Mouse (Mus musculus): Measurements from ENCODE around the gene Acbd6. TPM values are rescaled to one million over a fixed set of nuclear protein-coding genes. Genes with fewer than 3 reads are reported as not detected.

Gene Acbd6
- total and polyA plus RNA-seq, 2 experiments from 2014 or later, result 114 to 128 TPM

- no peaks in the 10 kb centered on the region for H3K9me3 ChIP-seq (ENCODE audit: low read length)
- DNase-seq (ENCODE audit: low spot score) (peak; percentile 75), ATAC-seq (ENCODE audit: low FRiP score) (no peak)
- H3K4me3 ChIP-seq (ENCODE audit: low read depth, low read length), result no peak overlapping the region
- 77% methylated on average over 19 of the region's 19 CpGs for WGBS
- no peak overlapping the region for H3K27ac ChIP-seq (ENCODE audit: low read depth, low read length)
- no peak overlapping the region for H3K9ac ChIP-seq (replicated peaks; ENCODE audit: low read length, poor library complexity, severe bottlenecking)
- no peak for TF ChIP-seq CTCF (IDR thresholded peaks at IDR 0.05)
- H3K4me1 ChIP-seq (ENCODE audit: insufficient read depth, low read length), result peaks cover 3% of the 10 kb centered on the region; the same call in 1 of the 2 replicates
- no peaks in the 10 kb centered on the region for H3K27me3 ChIP-seq (ENCODE audit: insufficient read depth, low read length)
- H3K36me3 ChIP-seq (ENCODE audit: insufficient read depth, low read length), result no peaks in the 10 kb centered on the region
- no peak overlapping the region for H3K4me2 ChIP-seq (ENCODE audit: low read depth, low read length, poor library complexity, severe bottlenecking)
Measured at GRCm38 (mm10) chr1:155529120-155529963, 28.6 kb upstream of the Acbd6 start.

GRCm38 (mm10) chr1:155530561-155531457, 27.1 kb upstream of the Acbd6 start:
- Histone ChIP-seq H3K36me3 (ENCODE audit: insufficient read depth, low read length) (no peaks in the 10 kb centered on the region), H3K9ac (replicated peaks; ENCODE audit: low read length, poor library complexity, severe bottlenecking) (no peak overlapping the region), H3K27ac (ENCODE audit: low read depth, low read length) (no peak overlapping the region), H3K27me3 (ENCODE audit: insufficient read depth, low read length) (no peaks in the 10 kb centered on the region), H3K4me2 (ENCODE audit: low read depth, low read length, poor library complexity, severe bottlenecking) (no peak overlapping the region), H3K4me1 (ENCODE audit: insufficient read depth, low read length) (peaks cover 3% of the 10 kb centered on the region; the same call in 1 of the 2 replicates), H3K4me3 (ENCODE audit: low read depth, low read length) (no peak overlapping the region), H3K9me3 (ENCODE audit: low read length) (no peaks in the 10 kb centered on the region)
- ATAC-seq (ENCODE audit: low FRiP score), result no peak
- no peak for DNase-seq (ENCODE audit: low spot score)
- WGBS, result 47% methylated on average over 21 of the region's 21 CpGs
- TF ChIP-seq CTCF (IDR thresholded peaks at IDR 0.05), result no peak

GRCm38 (mm10) chr1:155532396-155532795, 25.5 kb upstream of the Acbd6 start:
- no peak for ATAC-seq (ENCODE audit: low FRiP score)
- H3K4me3 ChIP-seq (ENCODE audit: low read depth, low read length), result no peak overlapping the region
- peaks cover 3% of the 10 kb centered on the region; the same call in 1 of the 2 replicates for H3K4me1 ChIP-seq (ENCODE audit: insufficient read depth, low read length)
- 94% methylated on average over 5 of the region's 5 CpGs for WGBS
- TF ChIP-seq CTCF (IDR thresholded peaks at IDR 0.05), result no peak
- H3K9ac ChIP-seq (replicated peaks; ENCODE audit: low read length, poor library complexity, severe bottlenecking), result no peak overlapping the region
- H3K9me3 ChIP-seq (ENCODE audit: low read length), result no peaks in the 10 kb centered on the region
- H3K36me3 ChIP-seq (ENCODE audit: insufficient read depth, low read length), result no peaks in the 10 kb centered on the region
- H3K4me2 ChIP-seq (ENCODE audit: low read depth, low read length, poor library complexity, severe bottlenecking), result no peak overlapping the region
- DNase-seq (ENCODE audit: low spot score), result no peak
- no peaks in the 10 kb centered on the region for H3K27me3 ChIP-seq (ENCODE audit: insufficient read depth, low read length)
- no peak overlapping the region for H3K27ac ChIP-seq (ENCODE audit: low read depth, low read length)

DNA sequence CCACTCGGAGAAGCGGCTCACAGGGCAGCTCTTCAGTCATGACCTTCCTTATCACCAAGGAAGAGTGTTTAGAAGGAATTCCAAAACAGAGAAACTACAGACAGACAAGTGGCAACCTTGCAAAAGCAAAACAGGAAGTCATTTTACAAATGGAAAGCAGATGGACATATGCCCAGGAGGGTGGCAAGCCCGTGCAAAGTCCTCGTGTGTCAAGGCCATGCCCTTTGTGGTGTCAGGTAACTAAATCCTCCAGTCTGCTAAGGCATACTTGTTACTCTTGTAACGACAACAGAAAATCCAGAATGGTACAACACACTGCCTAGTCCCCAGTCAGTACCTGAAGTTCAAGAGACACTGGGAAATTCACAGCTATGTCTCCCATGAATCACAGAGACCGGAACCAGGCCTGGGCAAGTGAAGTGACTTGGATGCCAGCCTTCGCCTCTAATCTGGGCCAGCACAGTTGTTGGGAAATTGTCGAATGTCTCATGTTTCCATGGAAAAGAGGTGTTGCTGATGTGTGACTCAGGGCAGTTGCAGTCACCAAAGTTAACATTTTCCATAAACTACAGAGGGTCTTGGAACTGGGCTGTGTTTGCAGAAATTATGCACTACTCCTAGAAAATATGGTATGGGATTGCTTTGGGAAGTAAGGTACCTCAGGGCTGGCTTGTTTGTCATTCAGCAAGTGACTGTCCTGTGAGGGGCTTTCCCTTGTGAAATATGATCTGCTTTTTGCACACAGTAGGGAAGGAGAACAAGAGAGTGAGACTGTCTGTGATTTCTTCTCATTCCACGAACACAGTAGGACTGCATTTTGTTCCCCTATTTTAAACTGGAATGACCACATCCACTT, 24.9 kb upstream of the Acbd6 start:
- Histone ChIP-seq H3K9me3 (ENCODE audit: low read length) (no peaks in the 10 kb centered on the region), H3K4me1 (ENCODE audit: insufficient read depth, low read length) (peaks cover 3% of the 10 kb centered on the region; the same call in 1 of the 2 replicates), H3K27ac (ENCODE audit: low read depth, low read length) (no peak overlapping the region), H3K4me2 (ENCODE audit: low read depth, low read length, poor library complexity, severe bottlenecking) (no peak overlapping the region), H3K4me3 (ENCODE audit: low read depth, low read length) (no peak overlapping the region), H3K36me3 (ENCODE audit: insufficient read depth, low read length) (no peaks in the 10 kb centered on the region), H3K9ac (replicated peaks; ENCODE audit: low read length, poor library complexity, severe bottlenecking) (no peak overlapping the region), H3K27me3 (ENCODE audit: insufficient read depth, low read length) (no peaks in the 10 kb centered on the region)
- no peak for TF ChIP-seq CTCF (IDR thresholded peaks at IDR 0.05)
- DNase-seq (ENCODE audit: low spot score) (no peak), ATAC-seq (ENCODE audit: low FRiP score) (no peak)
- 76% methylated on average over 9 of the region's 9 CpGs for WGBS

- H3K4me1 ChIP-seq (ENCODE audit: insufficient read depth, low read length), result peaks cover 3% of the 10 kb centered on the region; the same call in 1 of the 2 replicates
- H3K9me3 ChIP-seq (ENCODE audit: low read length), result no peaks in the 10 kb centered on the region
- ATAC-seq (ENCODE audit: low FRiP score), result no peak
- no peak overlapping the region for H3K4me3 ChIP-seq (ENCODE audit: low read depth, low read length)
- no peak for DNase-seq (ENCODE audit: low spot score)
- H3K36me3 ChIP-seq (ENCODE audit: insufficient read depth, low read length), result no peaks in the 10 kb centered on the region
- H3K27me3 ChIP-seq (ENCODE audit: insufficient read depth, low read length), result no peaks in the 10 kb centered on the region
- TF ChIP-seq CTCF (IDR thresholded peaks at IDR 0.05), result no peak
- H3K27ac ChIP-seq (ENCODE audit: low read depth, low read length), result no peak overlapping the region
- WGBS, result 80% methylated on average over 3 of the region's 3 CpGs
- no peak overlapping the region for H3K4me2 ChIP-seq (ENCODE audit: low read depth, low read length, poor library complexity, severe bottlenecking)
- H3K9ac ChIP-seq (replicated peaks; ENCODE audit: low read length, poor library complexity, severe bottlenecking), result no peak overlapping the region
Measured at GRCm38 (mm10) chr1:155533689-155533965, 24.3 kb upstream of the Acbd6 start.

Measured in midbrain, postnatal 0 days (tissue).